Mouse (Mus musculus) intestine, postnatal 0 days (tissue): ENCODE results near the gene Rapgef5. TPM values are rescaled to one million over a fixed set of nuclear protein-coding genes. Genes with fewer than 3 reads are reported as not detected.

Experiments
- ATAC-seq: fragments of 200-750 bp; cut with Nextera tagmentation; 2 replicates; pipeline ENCODE4 v1.8.0; 2017; ENCODE audit warnings: mild to moderate bottlenecking, moderate TSS enrichment, moderate library complexity
- H3K27ac ChIP-seq: fragments of 300-500 bp; sonication (generic); 2 replicates; pipeline ENCODE4 v1.5.1; 2014; ENCODE audit warnings: mild to moderate bottlenecking, low read depth, low read length, moderate library complexity
- H3K27me3 ChIP-seq: fragments of 300-500 bp; sonication (generic); replicated peaks from 2 replicates; pipeline ENCODE4 v1.6.1; 2014; ENCODE audit warnings: low read length, mixed read lengths; ENCODE audit not compliant: control insufficient read depth, insufficient read depth
- H3K36me3 ChIP-seq: fragments of 300-500 bp; sonication (generic); 2 replicates; pipeline ENCODE4 v1.6.1; 2014; ENCODE audit warnings: mild to moderate bottlenecking, moderate library complexity; ENCODE audit not compliant: control insufficient read depth, insufficient read depth
- H3K4me1 ChIP-seq: fragments of 300-500 bp; sonication (generic); replicated peaks from 2 replicates; pipeline ENCODE4 v1.6.1; 2014; ENCODE audit warnings: antibody characterized with exemption, low read length, mixed read lengths; ENCODE audit not compliant: control insufficient read depth, insufficient read depth
- H3K4me2 ChIP-seq: fragments of 300-500 bp; sonication (generic); replicated peaks from 2 replicates; pipeline ENCODE4 v1.6.1; 2014; ENCODE audit warnings: low read depth, mild to moderate bottlenecking, moderate library complexity
- H3K4me3 ChIP-seq: fragments of 300-500 bp; sonication (generic); 2 replicates; pipeline ENCODE4 v1.5.1; 2014; ENCODE audit warnings: low read depth, low read length
- H3K9ac ChIP-seq: fragments of 300-500 bp; sonication (generic); 2 replicates; pipeline ENCODE4 v1.6.1; 2014; ENCODE audit warnings: mild to moderate bottlenecking, low read depth, low read length
- H3K9me3 ChIP-seq: fragments of 300-500 bp; sonication (generic); 2 replicates; pipeline ENCODE4 v1.6.1; 2016; ENCODE audit warnings: mixed run types; ENCODE audit not compliant: control insufficient read depth
- CTCF ChIP-seq: sonication (generic); IDR thresholded peaks from 2 replicates; pipeline ENCODE4 v1.5.1; 2016; ENCODE audit warnings: low read depth, mild to moderate bottlenecking, control low read depth, antibody characterized with exemption, moderate library complexity
- WGBS: fragments of 180-500 bp; shearing (Covaris S2); extraction: QIAGEN DNeasy Blood & Tissue Kit; methylation state at CpG from one replicate; pipeline ENCODE4 v1.1.7; 2014; 5-methylcytosine and 5-hydroxymethylcytosine counted together
- polyA plus RNA-seq: library from polyadenylated mRNA; unstranded; fragments of >200 nt; fragmentation: Nextera tagmentation; extraction: Ambion mirVana; gene quantifications from 2 replicates; pipeline ENCODE4 v1.2.1, GENCODE M21; 2015

The Rapgef5 gene
- polyA plus RNA-seq, 1 experiment from 2014 or later, result 3.7 TPM

DNA sequence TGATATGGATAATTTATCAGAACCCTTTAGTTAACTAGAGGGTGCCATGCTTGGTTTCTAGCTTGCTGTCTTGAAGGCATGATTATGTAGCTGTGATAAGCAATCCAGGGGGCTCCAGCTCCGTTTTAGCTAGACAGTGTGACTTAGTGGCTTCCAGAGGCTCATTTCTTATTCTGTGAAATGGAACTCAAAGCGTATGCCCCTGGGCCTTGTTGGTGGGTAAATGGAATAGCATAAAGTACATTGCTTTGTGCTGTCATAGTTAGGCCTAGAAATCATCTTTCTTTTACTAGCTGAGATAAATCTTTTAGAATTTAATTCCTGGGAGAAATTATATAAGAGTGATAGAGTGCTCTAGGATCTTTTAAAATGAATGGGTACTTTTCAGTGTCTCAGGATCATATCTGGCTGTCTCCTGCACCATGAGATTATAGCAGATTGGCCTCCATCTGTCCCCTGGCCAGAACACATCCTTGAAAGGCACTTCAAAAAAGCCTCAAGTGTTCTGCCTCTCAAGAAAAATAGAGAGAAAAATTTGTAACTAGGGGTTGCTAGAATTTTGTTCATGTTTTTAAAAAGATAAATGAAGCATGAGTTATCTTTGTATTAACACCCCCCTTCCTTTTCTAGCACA is 120.0 kb downstream of the Rapgef5 start:
- no peaks in the 10 kb centered on the region for H3K27me3 ChIP-seq
- H3K27ac ChIP-seq, result no peak overlapping the region
- no peak overlapping the region for H3K9ac ChIP-seq
- H3K4me1 ChIP-seq, result no peaks in the 10 kb centered on the region
- no peak for ATAC-seq
- H3K4me2 ChIP-seq, result no peak overlapping the region
- H3K4me3 ChIP-seq, result no peak overlapping the region
- 82% methylated on average over 2 of the region's 2 CpGs for WGBS
- TF ChIP-seq CTCF, result no peak
- H3K9me3 ChIP-seq, result no peaks in the 10 kb centered on the region
- no peaks in the 10 kb centered on the region for H3K36me3 ChIP-seq

DNA sequence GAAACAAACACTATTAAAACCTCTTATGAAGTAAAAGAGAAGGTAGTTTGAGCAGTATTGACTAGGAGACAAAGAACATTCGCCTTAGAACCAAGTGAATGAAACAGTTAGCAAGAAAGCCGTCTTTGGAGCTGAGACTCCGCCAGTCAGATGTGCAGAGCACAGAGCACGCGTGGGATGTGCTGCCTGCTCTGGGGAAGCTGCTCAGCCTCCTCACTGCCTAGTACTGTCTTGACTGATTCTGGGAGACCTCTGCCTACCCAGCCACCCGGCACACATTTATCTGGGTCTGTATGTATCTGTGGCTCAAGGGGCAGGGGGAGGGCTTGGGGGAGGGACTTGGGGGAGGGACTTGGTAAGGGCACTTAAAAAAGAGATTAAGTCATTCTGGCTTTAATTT is 120.7 kb downstream of the Rapgef5 start:
- H3K9ac ChIP-seq, result no peak overlapping the region
- 78% methylated on average over 6 of the region's 6 CpGs for WGBS
- H3K27ac ChIP-seq, result no peak overlapping the region
- H3K36me3 ChIP-seq, result no peaks in the 10 kb centered on the region
- TF ChIP-seq CTCF, result no peak
- H3K4me3 ChIP-seq, result no peak overlapping the region
- H3K4me2 ChIP-seq, result no peak overlapping the region
- no peaks in the 10 kb centered on the region for H3K4me1 ChIP-seq
- H3K27me3 ChIP-seq, result no peaks in the 10 kb centered on the region
- no peaks in the 10 kb centered on the region for H3K9me3 ChIP-seq
- no peak for ATAC-seq

DNA sequence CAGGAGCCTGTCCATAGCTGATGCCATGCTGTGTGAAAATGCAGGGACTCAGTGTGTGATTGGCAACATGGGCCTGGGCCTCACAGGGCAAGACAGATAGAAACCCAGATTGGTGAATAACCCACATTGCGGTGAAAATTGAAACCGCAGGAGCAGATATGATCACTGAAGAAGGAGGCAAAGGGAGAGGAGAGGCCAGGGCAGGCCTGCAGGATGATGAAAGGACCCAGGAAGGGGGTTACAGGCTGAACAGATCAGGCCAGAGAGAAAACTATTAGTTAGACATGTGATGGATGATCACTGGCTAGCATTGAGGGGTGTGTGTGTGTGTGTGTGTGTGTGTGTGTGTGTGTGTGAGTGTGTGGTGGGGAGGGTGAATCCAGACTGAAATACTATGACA is 122.6 kb downstream of the Rapgef5 start:
- ATAC-seq, result no peak
- no peak overlapping the region for H3K27ac ChIP-seq
- no peaks in the 10 kb centered on the region for H3K27me3 ChIP-seq
- no peak for TF ChIP-seq CTCF
- no peaks in the 10 kb centered on the region for H3K9me3 ChIP-seq
- 82% methylated on average over 2 of the region's 2 CpGs for WGBS
- no peak overlapping the region for H3K9ac ChIP-seq
- no peaks in the 10 kb centered on the region for H3K4me1 ChIP-seq
- H3K4me3 ChIP-seq, result no peak overlapping the region
- H3K4me2 ChIP-seq, result no peak overlapping the region
- H3K36me3 ChIP-seq, result no peaks in the 10 kb centered on the region

DNA sequence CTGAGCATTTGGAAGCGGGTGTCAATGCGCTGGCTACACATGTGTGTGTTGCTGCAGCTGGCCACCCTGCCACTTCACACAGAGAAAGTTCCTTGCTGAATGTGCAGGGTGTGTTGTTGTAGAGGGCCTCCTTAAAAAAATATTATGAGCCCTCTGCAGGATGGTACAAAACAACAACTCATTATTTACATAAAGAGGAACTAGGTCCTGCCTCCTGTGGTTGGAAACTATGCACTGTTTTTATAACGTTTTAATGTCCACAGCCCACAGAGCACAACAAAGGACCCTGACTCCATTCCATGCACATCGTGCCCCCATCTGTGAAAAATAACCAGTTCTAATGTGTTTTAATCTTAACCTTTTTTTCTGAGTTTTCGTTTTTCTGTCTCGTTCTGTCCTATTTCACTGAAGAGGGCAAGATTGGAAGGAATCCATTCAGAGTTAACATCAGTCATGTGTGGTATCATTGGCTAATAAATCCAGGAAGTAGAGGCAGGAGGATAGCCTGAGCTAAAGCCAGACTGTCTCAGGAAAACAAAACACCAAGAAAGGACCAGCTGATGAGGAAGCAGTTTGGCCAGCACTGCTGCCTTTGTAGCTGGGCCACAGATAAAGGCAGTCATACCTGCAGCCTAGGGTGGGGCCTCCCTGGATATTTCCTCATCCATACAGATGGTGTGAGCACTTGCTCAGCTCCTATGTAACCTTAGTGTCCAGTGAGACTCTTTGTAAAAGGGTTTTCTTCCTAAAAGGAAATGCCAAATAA is 123.3 kb downstream of the Rapgef5 start:
- H3K27ac ChIP-seq, result no peak overlapping the region
- no peaks in the 10 kb centered on the region for H3K36me3 ChIP-seq
- no peak overlapping the region for H3K4me2 ChIP-seq
- 73% methylated on average over 6 of the region's 6 CpGs for WGBS
- no peak for TF ChIP-seq CTCF
- H3K4me1 ChIP-seq, result no peaks in the 10 kb centered on the region
- ATAC-seq, result no peak
- H3K27me3 ChIP-seq, result no peaks in the 10 kb centered on the region
- H3K4me3 ChIP-seq, result no peak overlapping the region
- H3K9me3 ChIP-seq, result no peaks in the 10 kb centered on the region
- H3K9ac ChIP-seq, result no peak overlapping the region

DNA sequence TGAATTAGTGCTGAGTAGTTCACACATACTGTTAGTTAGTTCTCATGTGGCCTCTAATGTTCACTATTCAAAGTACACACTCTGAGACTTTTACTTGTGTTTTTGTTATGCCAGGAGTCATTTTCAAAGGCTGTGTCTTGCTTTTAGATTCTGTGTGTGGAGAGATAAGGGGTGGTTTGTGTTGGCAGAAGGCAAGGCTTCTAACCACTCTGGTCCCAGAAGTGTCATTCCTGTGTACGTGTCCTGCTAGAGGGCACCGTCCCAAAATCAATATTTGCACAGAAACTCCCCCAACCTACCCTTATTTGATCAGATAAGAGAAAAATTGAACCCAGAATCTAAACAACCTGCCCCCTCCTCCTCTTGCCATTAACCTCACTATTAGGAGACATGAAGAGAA is 126.2 kb downstream of the Rapgef5 start:
- Histone ChIP-seq H3K27me3 (no peaks in the 10 kb centered on the region), H3K36me3 (no peaks in the 10 kb centered on the region), H3K9me3 (no peaks in the 10 kb centered on the region), H3K4me1 (no peaks in the 10 kb centered on the region), H3K27ac (no peak overlapping the region), H3K9ac (no peak overlapping the region), H3K4me3 (no peak overlapping the region), H3K4me2 (no peak overlapping the region)
- 49% methylated on average over 2 of the region's 2 CpGs for WGBS
- TF ChIP-seq CTCF, result no peak
- no peak for ATAC-seq

DNA sequence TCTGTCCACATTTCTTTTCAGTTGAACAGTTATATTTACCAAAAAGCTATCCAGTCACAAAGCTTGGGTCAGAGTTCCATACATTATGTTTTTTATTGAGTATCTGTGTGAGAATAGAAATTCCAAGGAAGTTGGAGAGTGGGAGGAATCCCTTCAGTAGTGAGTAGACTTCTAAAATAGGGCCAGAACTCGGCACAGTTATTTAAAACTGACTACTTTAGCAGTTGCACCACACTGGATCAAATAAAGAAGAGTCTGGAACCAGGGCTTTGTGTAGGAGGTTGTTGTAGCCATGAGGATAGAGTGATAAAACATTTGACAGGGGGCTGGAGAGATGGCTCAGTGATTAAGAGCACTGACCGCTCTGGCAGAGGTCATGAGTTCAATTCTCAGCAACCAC is 129.5 kb downstream of the Rapgef5 start:
- no peak overlapping the region for H3K4me3 ChIP-seq
- no peak for ATAC-seq
- H3K4me1 ChIP-seq, result no peaks in the 10 kb centered on the region
- no peak overlapping the region for H3K9ac ChIP-seq
- no peak for TF ChIP-seq CTCF
- H3K9me3 ChIP-seq, result no peaks in the 10 kb centered on the region
- H3K36me3 ChIP-seq, result no peaks in the 10 kb centered on the region
- WGBS, result 99% methylated on average over 2 of the region's 2 CpGs
- H3K27me3 ChIP-seq, result no peaks in the 10 kb centered on the region
- H3K4me2 ChIP-seq, result no peak overlapping the region
- H3K27ac ChIP-seq, result no peak overlapping the region
